8 mouse cellular contexts compared by ENCODE assay signal in the genomic region with DNA sequence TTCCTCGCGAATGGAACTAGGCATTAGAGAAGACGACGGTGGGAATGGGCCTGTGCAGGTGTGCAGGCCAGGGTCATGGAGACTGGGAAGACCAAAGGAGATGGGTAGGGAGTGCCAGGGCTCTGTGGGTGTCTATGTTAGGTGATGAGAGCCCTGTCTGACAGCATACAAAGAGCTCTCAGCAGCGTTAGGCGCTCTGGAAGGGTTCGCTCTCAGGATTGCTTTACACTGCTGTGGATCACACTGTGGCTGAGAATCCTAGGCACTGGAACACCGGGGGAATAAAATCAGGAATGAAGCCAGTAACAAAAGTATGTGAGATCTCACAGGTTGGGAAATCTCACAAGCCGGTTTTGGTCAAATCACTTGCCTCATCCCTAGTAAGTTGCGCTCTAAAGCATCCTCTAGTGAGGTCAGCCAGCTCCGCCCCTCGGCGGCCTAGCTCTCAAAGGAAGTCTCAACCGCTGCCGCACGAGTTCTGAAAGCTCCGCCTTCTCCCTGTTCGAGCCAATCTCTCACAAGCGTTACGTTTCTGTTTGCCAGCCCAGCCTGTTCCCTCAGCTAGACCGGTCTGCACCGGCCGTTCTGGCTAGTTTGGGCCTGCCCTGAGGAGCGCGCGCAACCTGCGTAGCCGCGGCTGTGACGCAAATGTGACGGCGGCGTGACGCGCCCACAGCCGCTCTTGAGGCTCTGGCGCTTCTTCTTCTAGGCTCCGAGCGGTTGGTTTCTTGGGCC. TPM values are rescaled to one million over a fixed set of nuclear protein-coding genes. Genes with fewer than 3 reads are reported as not detected.
A peak's percentile ranks its signal among the peaks of the same experiment; 100 is the strongest.
DNase-seq lines count a peak whose midpoint lies in the region; ATAC-seq and TF ChIP-seq lines count a peak whose summit lies in the region.

A gene (plus strand): TSS at position 535 of the 735 bp plus-strand sequence.

- ATAC-seq in kidney, embryonic 15.5 days (replicated peaks; ENCODE audit: low FRiP score), result peak; percentile 98
- peak; percentile 97 for ATAC-seq in liver, embryonic 11.5 days (replicated peaks; ENCODE audit: low FRiP score)
- peak; percentile 95 for ATAC-seq in stomach, embryonic 14.5 days (ENCODE audit: insufficient number of reproducible peaks, insufficient read depth, low FRiP score, low read depth)

- DNase-seq in A20 (ENCODE audit: low read depth, low spot score), result peak; percentile 92
- DNase-seq in heart, adult 9 months (ENCODE audit: low spot score in 2 of 2), result peak; percentile 93 to 95
- peak; percentile 74 for DNase-seq in liver, embryonic 11.5 days (ENCODE audit: low spot score)
- DNase-seq in naive thymus-derived CD4-positive, alpha-beta T cell, adult 2 months (ENCODE audit: low read depth), result peak; percentile 93

- peak within 1 kb of the TSS; percentile 63 for H3K4me2 ChIP-seq in kidney, embryonic 15.5 days
- H3K4me2 ChIP-seq in liver, embryonic 11.5 days, result peak within 1 kb of the TSS; percentile 77
- H3K4me2 ChIP-seq in stomach, embryonic 14.5 days (replicated peaks; ENCODE audit: low read depth, low read length), result peak within 1 kb of the TSS; percentile 55

- H3K9me3 ChIP-seq in kidney, embryonic 15.5 days (replicated peaks), result no peaks in the 10 kb centered on the region
- H3K9me3 ChIP-seq in liver, embryonic 11.5 days (ENCODE audit: control insufficient read depth, low read length), result no peaks in the 10 kb centered on the region
- H3K9me3 ChIP-seq in stomach, embryonic 14.5 days (ENCODE audit: control insufficient read depth, low read depth, low read length), result no peaks in the 10 kb centered on the region

- H3K27me3 ChIP-seq in kidney, embryonic 15.5 days, result no peaks in the 10 kb centered on the region
- H3K27me3 ChIP-seq in liver, embryonic 11.5 days (replicated peaks; ENCODE audit: control insufficient read depth, insufficient read depth, low read length), result no peaks in the 10 kb centered on the region
- H3K27me3 ChIP-seq in stomach, embryonic 14.5 days (ENCODE audit: control insufficient read depth, insufficient read depth, low read length), result no peaks in the 10 kb centered on the region

- WGBS in kidney, embryonic 15.5 days, result 28% methylated on average over 39 of the region's 39 CpGs
- WGBS in liver, embryonic 11.5 days, result 23% methylated on average over 39 of the region's 39 CpGs
- 24% methylated on average over 39 of the region's 39 CpGs for WGBS in stomach, embryonic 14.5 days

- peaks cover 4% of the 10 kb centered on the region for H3K4me1 ChIP-seq in bone marrow macrophage, adult 2 months (ENCODE audit: control insufficient read depth, insufficient read depth, low read length)
- H3K4me1 ChIP-seq in embryonic fibroblast, embryonic 13.5 days (ENCODE audit: control insufficient read depth, insufficient read depth, low read length), result peaks cover 6% of the 10 kb centered on the region; the same call in 1 of the 2 replicates
- peaks cover 6% of the 10 kb centered on the region for H3K4me1 ChIP-seq in kidney, embryonic 15.5 days
- no peaks in the 10 kb centered on the region; the same call in 1 of the 2 replicates for H3K4me1 ChIP-seq in liver, embryonic 11.5 days (replicated peaks; ENCODE audit: control insufficient read depth, insufficient read depth, low read length)
- H3K4me1 ChIP-seq in stomach, embryonic 14.5 days (ENCODE audit: control insufficient read depth, insufficient read depth, low read length), result no peaks in the 10 kb centered on the region

- peak within 1 kb of the TSS; percentile 63 for H3K27ac ChIP-seq in bone marrow macrophage, adult 2 months (ENCODE audit: insufficient read depth, low read depth, low read length)
- peak within 1 kb of the TSS; percentile 92 for H3K27ac ChIP-seq in embryonic fibroblast, embryonic 13.5 days (ENCODE audit: insufficient read depth, low read length)
- H3K27ac ChIP-seq in kidney, embryonic 15.5 days, result peak within 1 kb of the TSS; percentile 94
- peak within 1 kb of the TSS; percentile 82 for H3K27ac ChIP-seq in liver, embryonic 11.5 days (ENCODE audit: low read depth, low read length)
- H3K27ac ChIP-seq in stomach, embryonic 14.5 days (ENCODE audit: low read length), result peak within 1 kb of the TSS; percentile 88

- no peak for TF ChIP-seq POLR2A in bone marrow macrophage, adult 2 months (IDR thresholded peaks at IDR 0.05; ENCODE audit: borderline replicate concordance, low read depth, low read length)
- peak; percentile 74 for TF ChIP-seq POLR2A in embryonic fibroblast, embryonic 13.5 days (IDR thresholded peaks at IDR 0.05; ENCODE audit: low read depth, low read length)

- peak within 1 kb of the TSS; percentile 74 for H3K4me3 ChIP-seq in bone marrow macrophage, adult 2 months (ENCODE audit: insufficient read depth, low read length)
- peak within 1 kb of the TSS; percentile 86 for H3K4me3 ChIP-seq in embryonic fibroblast, embryonic 13.5 days (ENCODE audit: insufficient read depth, low read length)
- H3K4me3 ChIP-seq in kidney, embryonic 15.5 days (replicated peaks), result peak within 1 kb of the TSS; percentile 60
- H3K4me3 ChIP-seq in liver, embryonic 11.5 days (ENCODE audit: low read depth, low read length), result peak within 1 kb of the TSS; percentile 67
- peak within 1 kb of the TSS; percentile 52 for H3K4me3 ChIP-seq in stomach, embryonic 14.5 days (ENCODE audit: low read depth, low read length)

- peak within 1 kb of the TSS; percentile 74 for H3K9ac ChIP-seq in kidney, embryonic 15.5 days
- peak within 1 kb of the TSS; percentile 76 for H3K9ac ChIP-seq in liver, embryonic 11.5 days (ENCODE audit: low read depth, low read length)
- peak within 1 kb of the TSS; percentile 63 for H3K9ac ChIP-seq in stomach, embryonic 14.5 days (replicated peaks; ENCODE audit: low read depth, low read length)

- peaks cover 27% of the 10 kb centered on the region for H3K36me3 ChIP-seq in kidney, embryonic 15.5 days
- no peaks in the 10 kb centered on the region for H3K36me3 ChIP-seq in liver, embryonic 11.5 days (ENCODE audit: control insufficient read depth, insufficient read depth, low read length)
- peaks cover 3% of the 10 kb centered on the region for H3K36me3 ChIP-seq in stomach, embryonic 14.5 days (ENCODE audit: control insufficient read depth, insufficient read depth, low read length)

- TF ChIP-seq CTCF in bone marrow macrophage, adult 2 months (IDR thresholded peaks at IDR 0.05; ENCODE audit: low read depth, low read length), result no peak
- no peak for TF ChIP-seq CTCF in embryonic fibroblast, embryonic 13.5 days (IDR thresholded peaks at IDR 0.05; ENCODE audit: borderline replicate concordance, insufficient read depth, low read length)

RNA-seq across cellular contexts. Expression of the gene that starts here (rescaled TPM):
- 61.4 and 66.9 TPM in 2 replicates for polyA plus RNA-seq in bone marrow macrophage, adult 2 months (2012; ENCODE audit: insufficient read depth, insufficient read length, missing spikeins)
- polyA plus RNA-seq in embryonic fibroblast, embryonic 13.5 days (2011; ENCODE audit: insufficient read length, low read depth, missing spikeins), result 195 and 206 TPM in 2 replicates
- 27.9 and 30.9 TPM in 2 replicates for polyA plus RNA-seq in kidney, embryonic 15.5 days (2015; fragmentation: Nextera tagmentation; extraction: Ambion mirVana)
- 20.7 and 23.2 TPM in 2 replicates for polyA plus RNA-seq in liver, embryonic 11.5 days (2014; fragmentation: Nextera tagmentation; extraction: Ambion mirVana)
- polyA plus RNA-seq in stomach, embryonic 14.5 days (2014; fragmentation: Nextera tagmentation; extraction: Ambion mirVana), result 33.3 and 37.3 TPM in 2 replicates

Comparison
In these comparisons a context has a peak if more than half of its experiments do, and no peak if none do; other contexts are left out.
1. Peak in every context shown above with its lines: DNase-seq, ATAC-seq, H3K4me3 ChIP-seq and H3K27ac ChIP-seq.